In genomic region chr8:12051357-12051756, GRCm38 (mm10) we compare ENCODE assay signal across 16 mouse cellular contexts.
DNase-seq lines count a peak whose midpoint lies in the region; ATAC-seq and TF ChIP-seq lines count a peak whose summit lies in the region.
"Had no signal": no experiment of that assay in that cellular context is flagged by ENCODE, and none has a peak within 500 bp of the region (broad histone marks: within the 10 kb centered on the region; RNA-seq: fewer than 3 reads in every experiment).

No protein-coding gene starts in this region.

- no peak overlapping the region for H3K9ac ChIP-seq in midbrain, embryonic 16.5 days (ENCODE audit: low read depth, low read length)
- H3K9ac ChIP-seq in limb, embryonic 14.5 days (ENCODE audit: low read depth, low read length, severe bottlenecking): peak overlapping the region; percentile 28; the same call in 1 of the 2 replicates
- H3K9ac ChIP-seq: liver, embryonic 15.5 days had no signal

- peak; percentile 15 for DNase-seq in midbrain, embryonic 10.5 days (ENCODE audit: low spot score)
- peak; percentile 35 for DNase-seq in hindbrain, embryonic 10.5 days (ENCODE audit: low spot score)
- peak; percentile 13 for DNase-seq in limb, embryonic 14.5 days (ENCODE audit: low spot score)
- peak; percentile 32 for DNase-seq in retina, embryonic 14.5 days (ENCODE audit: low spot score)
- DNase-seq in thymus, postnatal 25 days: no peak
- DNase-seq in cerebellum, adult 11 months: no peak
- no peak for DNase-seq in frontal cortex, postnatal 25 days (ENCODE audit: low spot score in 2 of 2)
- DNase-seq: adrenal gland, postnatal 36 days; cerebellum, adult 11-12 months; gastrocnemius, postnatal 10 days; heart, postnatal 4 days; lung, postnatal 14 days; right cerebral cortex, postnatal 4 days; thymus, adult 2 months had no signal

- peaks cover 44% of the 10 kb centered on the region for H3K27me3 ChIP-seq in midbrain, embryonic 10.5 days (ENCODE audit: low read depth, poor library complexity, severe bottlenecking)
- H3K27me3 ChIP-seq in midbrain, embryonic 16.5 days (ENCODE audit: control insufficient read depth, insufficient read depth, low read depth, low read length): no peaks in the 10 kb centered on the region
- H3K27me3 ChIP-seq in hindbrain, embryonic 10.5 days (ENCODE audit: insufficient read depth, poor library complexity, severe bottlenecking): peaks cover 15% of the 10 kb centered on the region
- H3K27me3 ChIP-seq in limb, embryonic 14.5 days (ENCODE audit: control insufficient read depth, insufficient read depth, low read length): no peaks in the 10 kb centered on the region
- H3K27me3 ChIP-seq: liver, embryonic 15.5 days had no signal

- H3K27ac ChIP-seq in midbrain, embryonic 10.5 days (replicated peaks): peak overlapping the region; percentile 63
- H3K27ac ChIP-seq in midbrain, embryonic 16.5 days (ENCODE audit: low read length): no peak overlapping the region
- H3K27ac ChIP-seq in hindbrain, embryonic 10.5 days: peak overlapping the region; percentile 76
- no peak overlapping the region for H3K27ac ChIP-seq in limb, embryonic 14.5 days (replicated peaks; ENCODE audit: low read depth, low read length)
- H3K27ac ChIP-seq: liver, embryonic 15.5 days had no signal

- peaks cover 24% of the 10 kb centered on the region for H3K4me1 ChIP-seq in midbrain, embryonic 10.5 days
- H3K4me1 ChIP-seq in midbrain, embryonic 16.5 days (ENCODE audit: control insufficient read depth, insufficient read depth, low read length): peaks cover 2% of the 10 kb centered on the region; the same call in 1 of the 2 replicates
- H3K4me1 ChIP-seq in hindbrain, embryonic 10.5 days (replicated peaks): peaks cover 44% of the 10 kb centered on the region
- H3K4me1 ChIP-seq in limb, embryonic 14.5 days (ENCODE audit: control insufficient read depth, insufficient read depth, low read length): no peaks in the 10 kb centered on the region; the same call in 1 of the 2 replicates
- H3K4me1 ChIP-seq: liver, embryonic 15.5 days had no signal

- H3K4me3 ChIP-seq in midbrain, embryonic 10.5 days: no peak overlapping the region
- no peak overlapping the region for H3K4me3 ChIP-seq in midbrain, embryonic 16.5 days (ENCODE audit: low read depth, low read length)
- no peak overlapping the region for H3K4me3 ChIP-seq in hindbrain, embryonic 10.5 days
- no peak overlapping the region for H3K4me3 ChIP-seq in limb, embryonic 14.5 days (replicated peaks; ENCODE audit: low read length)
- H3K4me3 ChIP-seq: liver, embryonic 15.5 days had no signal

- no peak overlapping the region for H3K4me2 ChIP-seq in midbrain, embryonic 16.5 days (ENCODE audit: low read length)
- H3K4me2 ChIP-seq in limb, embryonic 14.5 days (replicated peaks; ENCODE audit: low read depth, low read length, severe bottlenecking): no peak overlapping the region
- H3K4me2 ChIP-seq: liver, embryonic 15.5 days had no signal

- no peak for ATAC-seq in midbrain, embryonic 16.5 days
- 0 out of 2 replicates have a peak, but pooled peaks have one; percentile 30 for ATAC-seq in limb, embryonic 14.5 days (ENCODE audit: low FRiP score, low read depth)

- WGBS in midbrain, embryonic 10.5 days: 36% methylated on average over 12 of the region's 12 CpGs
- 25% methylated on average over 12 of the region's 12 CpGs for WGBS in midbrain, embryonic 16.5 days
- WGBS in hindbrain, embryonic 10.5 days: 33% methylated on average over 12 of the region's 12 CpGs
- WGBS in limb, embryonic 14.5 days: 25% methylated on average over 12 of the region's 12 CpGs

- no peak for TF ChIP-seq POLR2A in limb, embryonic 14.5 days (IDR thresholded peaks at IDR 0.05; ENCODE audit: borderline replicate concordance, extremely low read depth, insufficient read depth, insufficient read length)

- no peaks in the 10 kb centered on the region for H3K36me3 ChIP-seq in midbrain, embryonic 10.5 days
- H3K36me3 ChIP-seq in midbrain, embryonic 16.5 days (ENCODE audit: control insufficient read depth, insufficient read depth, low read length): no peaks in the 10 kb centered on the region
- no peaks in the 10 kb centered on the region for H3K36me3 ChIP-seq in hindbrain, embryonic 10.5 days
- no peaks in the 10 kb centered on the region for H3K36me3 ChIP-seq in limb, embryonic 14.5 days (ENCODE audit: control insufficient read depth, insufficient read depth, low read length)
- H3K36me3 ChIP-seq: liver, embryonic 15.5 days had no signal

- H3K9me3 ChIP-seq in midbrain, embryonic 10.5 days (replicated peaks): no peaks in the 10 kb centered on the region
- H3K9me3 ChIP-seq in midbrain, embryonic 16.5 days (replicated peaks; ENCODE audit: control insufficient read depth, low read length, poor library complexity, severe bottlenecking): no peaks in the 10 kb centered on the region
- no peaks in the 10 kb centered on the region for H3K9me3 ChIP-seq in hindbrain, embryonic 10.5 days
- no peaks in the 10 kb centered on the region for H3K9me3 ChIP-seq in limb, embryonic 14.5 days (ENCODE audit: control insufficient read depth, low read length)
- H3K9me3 ChIP-seq: liver, embryonic 15.5 days had no signal

Comparison
In these comparisons a context has a peak if more than half of its experiments do, and no peak if none do; other contexts are left out.
1. H3K27ac ChIP-seq: peak in midbrain, embryonic 10.5 days (single experiment) and hindbrain, embryonic 10.5 days (single experiment); none in midbrain, embryonic 16.5 days (single experiment) and limb, embryonic 14.5 days (single experiment).
2. DNase-seq: peak in midbrain, embryonic 10.5 days (single experiment), hindbrain, embryonic 10.5 days (single experiment), limb, embryonic 14.5 days (single experiment) and retina, embryonic 14.5 days (single experiment); none in thymus, postnatal 25 days (single experiment), cerebellum, adult 11 months (single experiment) and frontal cortex, postnatal 25 days (0 of 2).